Mouse (Mus musculus): ENCODE measurements around the gene Antxrl. TPM values are rescaled to one million over a fixed set of nuclear protein-coding genes. Genes with fewer than 3 reads are reported as not detected.
A peak's percentile ranks its signal among the peaks of the same experiment; 100 is the strongest.

The Antxrl gene
- polyA plus RNA-seq, 1 experiment from 2014 or later, result not detected

DNA sequence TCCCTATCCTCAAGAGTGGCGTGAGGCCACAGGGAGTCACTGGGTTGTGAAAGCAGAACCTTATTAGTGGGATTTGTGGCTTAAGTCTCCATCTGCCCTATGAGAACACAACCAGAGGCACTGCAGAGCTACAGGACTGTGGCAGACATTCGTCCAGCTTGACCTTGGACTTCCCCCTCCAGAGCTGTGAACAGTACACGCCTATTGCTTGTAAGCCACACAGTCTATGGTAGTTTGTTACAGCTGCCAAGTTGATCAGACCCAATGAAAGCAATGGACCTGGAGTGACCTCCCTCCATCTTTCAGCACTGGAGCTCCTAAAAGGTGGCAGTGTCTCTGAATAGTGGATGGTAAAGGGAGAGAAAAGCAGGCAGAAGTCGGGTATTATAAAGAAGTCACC is 25.8 kb downstream of the Antxrl start:
- WGBS, result 75% methylated on average over 4 of the region's 4 CpGs

DNA sequence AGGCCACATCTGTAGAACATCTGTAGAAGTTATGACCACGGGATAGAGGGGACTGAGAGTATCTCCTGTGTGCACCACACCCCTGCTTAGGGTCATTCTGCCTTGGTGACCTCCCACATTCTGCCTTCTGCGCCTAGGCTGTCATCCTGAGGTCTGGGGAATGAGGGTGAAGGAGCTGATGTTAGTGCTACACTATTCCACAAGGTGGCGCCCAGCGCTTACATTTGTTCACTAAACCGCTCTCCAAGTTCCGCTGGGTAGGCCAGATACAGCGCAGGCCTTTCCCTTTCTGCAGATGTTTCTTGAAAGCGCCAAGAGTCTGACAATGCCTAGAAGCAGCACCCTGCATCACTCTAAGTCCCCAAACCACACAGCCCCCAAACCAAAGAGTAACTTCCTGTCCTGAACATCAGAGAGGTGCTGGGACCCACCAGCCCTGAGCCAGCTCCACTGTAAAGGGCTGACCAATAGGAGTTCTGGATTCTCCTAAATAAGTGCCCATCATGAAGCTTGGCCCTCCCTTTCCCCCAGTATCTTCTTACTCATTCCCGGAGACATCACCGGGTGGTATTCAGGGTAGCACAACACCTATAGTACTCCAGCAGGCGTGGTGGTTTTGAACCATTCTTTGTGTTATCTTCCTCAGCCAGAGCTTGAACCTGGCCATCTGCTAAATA is 28.0 kb downstream of the Antxrl start:
- H3K27ac ChIP-seq, result no peak overlapping the region
- no peaks in the 10 kb centered on the region for H3K9me3 ChIP-seq
- 0 out of 2 replicates have a peak overlapping the region, but pooled peaks have one; percentile 8 for H3K4me2 ChIP-seq
- H3K4me3 ChIP-seq (replicated peaks), result no peak overlapping the region
- H3K9ac ChIP-seq, result no peak overlapping the region
- H3K4me1 ChIP-seq, result 0 out of 2 replicates have a peak, but pooled peaks cover 3% of the 10 kb centered on the region
- H3K27me3 ChIP-seq, result 0 out of 2 replicates have a peak, but pooled peaks cover 6% of the 10 kb centered on the region
- peak; percentile 87 for ATAC-seq (ENCODE audit: low FRiP score)
- 11% methylated on average over 11 of the region's 11 CpGs for WGBS
- no peaks in the 10 kb centered on the region for H3K36me3 ChIP-seq (replicated peaks)

More for the DNA sequence above, 25.8 kb downstream of the Antxrl start:
- H3K9ac ChIP-seq, result no peak overlapping the region
- no peak overlapping the region for H3K4me2 ChIP-seq
- no peak overlapping the region for H3K4me3 ChIP-seq (replicated peaks)
- 0 out of 2 replicates have a peak, but pooled peaks cover 3% of the 10 kb centered on the region for H3K4me1 ChIP-seq
- H3K27ac ChIP-seq, result no peak overlapping the region
- H3K27me3 ChIP-seq, result 0 out of 2 replicates have a peak, but pooled peaks cover 3% of the 10 kb centered on the region
- H3K9me3 ChIP-seq, result no peaks in the 10 kb centered on the region
- H3K36me3 ChIP-seq (replicated peaks), result no peaks in the 10 kb centered on the region
- no peak for ATAC-seq (ENCODE audit: low FRiP score)

DNA sequence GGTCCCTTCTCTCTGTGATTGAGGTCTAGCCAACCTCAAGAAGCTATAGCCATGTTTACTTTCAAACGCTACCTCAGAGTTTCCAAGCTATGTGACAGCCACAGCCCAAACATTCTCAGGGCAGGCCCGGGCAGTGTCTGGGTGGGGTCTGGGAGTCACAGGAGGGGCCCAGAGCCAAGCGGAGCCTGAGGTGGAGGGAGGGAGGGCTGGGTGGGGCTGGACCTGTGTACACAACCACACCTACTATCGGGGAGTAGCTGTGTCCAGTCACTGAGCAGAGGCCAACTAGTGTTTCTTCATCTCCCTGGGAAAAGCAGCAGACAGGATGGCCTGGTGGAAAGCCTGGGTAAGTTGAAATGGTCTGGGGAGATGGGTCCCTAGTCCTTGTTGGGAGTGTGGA is 33.2 kb downstream of the Antxrl start, which contains the start of gene Anxa8:
Gene Anxa8 (plus strand): TSS at position 251 of the 400 bp plus-strand sequence.
- H3K4me1 ChIP-seq, result no peaks in the 10 kb centered on the region
- no peak for ATAC-seq (ENCODE audit: low FRiP score)

DNA sequence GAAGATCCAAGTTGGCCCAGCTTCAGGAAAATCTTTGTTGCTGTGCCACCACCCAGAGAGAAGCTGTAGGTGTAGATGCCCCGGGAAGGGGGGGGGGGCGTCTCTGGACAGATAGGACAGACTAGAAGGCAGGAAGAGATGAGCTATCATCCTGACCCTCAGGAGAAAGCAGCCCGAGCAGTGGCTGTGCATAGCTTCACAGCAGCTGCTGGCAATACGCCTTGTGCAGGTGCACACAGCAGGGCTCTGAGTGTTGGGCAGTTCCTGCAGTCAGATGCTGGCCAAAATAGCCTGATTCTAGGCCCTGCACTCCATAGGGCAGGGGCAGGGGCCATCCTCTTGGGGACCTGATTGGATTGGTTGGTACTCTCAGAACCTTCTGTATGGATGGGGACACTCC is 34.3 kb downstream of the Antxrl start:
- Histone ChIP-seq H3K27ac (no peak overlapping the region), H3K4me1 (no peaks in the 10 kb centered on the region), H3K4me2 (no peak overlapping the region), H3K27me3 (0 out of 2 replicates have a peak, but pooled peaks cover 3% of the 10 kb centered on the region), H3K36me3 (replicated peaks) (no peaks in the 10 kb centered on the region), H3K9ac (no peak overlapping the region), H3K9me3 (no peaks in the 10 kb centered on the region), H3K4me3 (replicated peaks) (no peak overlapping the region)
- WGBS, result 79% methylated on average over 3 of the region's 4 CpGs
- ATAC-seq (ENCODE audit: low FRiP score), result no peak

More for the DNA sequence above, 33.2 kb downstream of the Antxrl start, which contains the start of gene Anxa8:
- WGBS, result 76% methylated on average over 4 of the region's 4 CpGs
- Histone ChIP-seq H3K4me3 (replicated peaks) (no peak within 1 kb of the TSS), H3K27me3 (0 out of 2 replicates have a peak, but pooled peaks cover 6% of the 10 kb centered on the region), H3K9me3 (no peaks in the 10 kb centered on the region), H3K9ac (no peak within 1 kb of the TSS), H3K4me2 (no peak within 1 kb of the TSS), H3K36me3 (replicated peaks) (no peaks in the 10 kb centered on the region), H3K27ac (no peak within 1 kb of the TSS)

DNA sequence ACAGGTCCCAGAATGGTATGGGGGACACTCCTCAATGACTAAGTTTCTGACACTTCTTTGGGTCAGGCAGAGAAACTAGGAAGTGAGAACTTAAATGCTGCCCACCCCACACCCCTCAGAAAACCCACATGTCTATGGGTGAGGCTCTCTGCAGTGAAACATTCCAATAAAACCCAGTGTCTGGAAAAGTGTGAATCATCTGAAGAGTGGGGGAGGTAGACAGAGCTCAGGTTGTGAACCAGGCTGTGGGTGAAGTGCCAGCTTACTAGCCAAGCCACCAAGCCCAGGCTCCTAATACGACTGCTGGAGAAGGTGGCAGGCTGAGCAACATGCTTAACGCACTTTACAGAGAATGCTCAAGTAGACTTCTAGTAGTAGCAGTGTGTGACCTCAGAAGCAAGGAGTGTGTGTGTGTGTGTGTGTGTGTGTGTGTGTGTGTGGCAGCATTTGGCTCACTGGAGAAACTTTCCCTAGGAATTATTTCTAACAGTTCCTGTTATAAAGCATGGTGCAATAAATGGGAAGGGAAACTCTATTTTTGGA is 35.4 kb downstream of the Antxrl start:
- Histone ChIP-seq H3K36me3 (replicated peaks) (no peaks in the 10 kb centered on the region), H3K4me3 (replicated peaks) (no peak overlapping the region), H3K4me1 (no peaks in the 10 kb centered on the region), H3K9ac (no peak overlapping the region), H3K27ac (no peak overlapping the region), H3K27me3 (0 out of 2 replicates have a peak, but pooled peaks cover 3% of the 10 kb centered on the region), H3K4me2 (no peak overlapping the region), H3K9me3 (no peaks in the 10 kb centered on the region)
- 78% methylated on average over 2 of the region's 2 CpGs for WGBS
- no peak for ATAC-seq (ENCODE audit: low FRiP score)

DNA sequence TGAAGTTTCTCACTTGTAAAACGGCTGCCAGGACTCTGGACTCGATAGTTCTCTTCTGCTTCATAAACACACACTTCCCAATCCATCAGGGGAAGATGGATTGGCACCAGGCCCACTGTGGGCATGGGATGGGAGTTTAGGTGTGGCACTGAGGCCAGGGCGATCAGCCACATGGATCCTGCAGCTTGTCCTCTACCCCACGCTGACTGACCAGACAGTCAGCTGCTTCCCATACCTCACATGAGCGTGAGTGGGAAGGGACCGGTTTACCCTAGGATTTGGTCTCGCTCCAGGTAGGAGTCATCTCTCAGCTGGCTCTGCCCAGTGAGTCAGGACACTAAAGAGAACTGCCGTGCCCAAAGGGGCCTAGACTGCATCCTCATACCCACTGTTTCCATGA is 37.3 kb downstream of the Antxrl start:
- H3K4me1 ChIP-seq, result no peaks in the 10 kb centered on the region
- no peak overlapping the region for H3K9ac ChIP-seq
- no peak overlapping the region for H3K4me3 ChIP-seq (replicated peaks)
- WGBS, result 90% methylated on average over 8 of the region's 8 CpGs
- no peak overlapping the region for H3K4me2 ChIP-seq
- no peak for ATAC-seq (ENCODE audit: low FRiP score)
- H3K9me3 ChIP-seq, result no peaks in the 10 kb centered on the region
- H3K27me3 ChIP-seq, result no peaks in the 10 kb centered on the region
- no peaks in the 10 kb centered on the region for H3K36me3 ChIP-seq (replicated peaks)
- H3K27ac ChIP-seq, result no peak overlapping the region

DNA sequence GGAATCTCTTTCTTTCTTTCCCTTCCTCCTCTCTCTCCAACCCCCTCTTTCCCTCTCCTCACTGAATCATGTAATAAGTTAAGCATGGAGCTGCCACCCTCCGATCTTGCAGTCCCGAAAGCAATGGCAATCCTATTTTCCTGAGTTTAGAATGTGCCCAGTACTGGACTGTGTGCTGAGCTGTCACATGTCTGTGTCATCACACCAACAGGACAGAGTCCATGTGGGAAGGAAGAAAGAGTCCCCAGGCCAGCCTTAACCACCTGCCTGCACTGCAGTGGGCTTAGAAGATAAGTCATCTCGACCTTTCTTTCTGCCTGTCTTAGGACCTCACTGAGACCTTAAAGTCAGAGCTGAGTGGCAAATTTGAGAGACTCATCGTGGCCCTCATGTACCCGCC is 39.0 kb downstream of the Antxrl start:
- Histone ChIP-seq H3K9me3 (no peaks in the 10 kb centered on the region), H3K27me3 (no peaks in the 10 kb centered on the region), H3K4me2 (no peak overlapping the region), H3K27ac (no peak overlapping the region), H3K36me3 (replicated peaks) (no peaks in the 10 kb centered on the region), H3K9ac (no peak overlapping the region), H3K4me3 (replicated peaks) (no peak overlapping the region), H3K4me1 (no peaks in the 10 kb centered on the region)
- no peak for ATAC-seq (ENCODE audit: low FRiP score)
- WGBS, result 88% methylated on average over 5 of the region's 5 CpGs

DNA sequence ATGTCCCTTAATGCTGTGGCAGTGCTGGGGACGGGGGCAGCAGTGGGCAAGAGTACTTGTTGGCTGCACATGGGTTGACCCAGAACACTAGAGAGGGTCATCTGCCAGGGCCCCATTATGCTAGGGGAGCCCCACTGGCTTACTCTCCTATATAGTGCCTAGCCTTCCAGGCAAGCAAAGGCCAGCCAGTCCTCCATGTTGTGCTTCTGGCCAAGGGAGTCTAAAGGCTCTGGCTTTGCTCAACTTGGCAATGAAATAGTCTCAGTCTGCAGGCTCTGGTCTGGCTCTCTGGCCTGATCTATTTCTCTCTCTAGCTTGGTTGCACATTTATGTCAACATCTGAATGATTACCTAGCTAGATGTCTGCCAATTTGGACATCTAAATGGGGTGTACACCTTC is 40.3 kb downstream of the Antxrl start:
- 80% methylated on average over 1 of the region's 1 CpGs for WGBS
- Histone ChIP-seq H3K4me1 (no peaks in the 10 kb centered on the region), H3K27ac (no peak overlapping the region), H3K36me3 (replicated peaks) (no peaks in the 10 kb centered on the region), H3K9me3 (no peaks in the 10 kb centered on the region), H3K4me3 (replicated peaks) (no peak overlapping the region), H3K9ac (no peak overlapping the region), H3K27me3 (no peaks in the 10 kb centered on the region), H3K4me2 (no peak overlapping the region)
- no peak for ATAC-seq (ENCODE audit: low FRiP score)

DNA sequence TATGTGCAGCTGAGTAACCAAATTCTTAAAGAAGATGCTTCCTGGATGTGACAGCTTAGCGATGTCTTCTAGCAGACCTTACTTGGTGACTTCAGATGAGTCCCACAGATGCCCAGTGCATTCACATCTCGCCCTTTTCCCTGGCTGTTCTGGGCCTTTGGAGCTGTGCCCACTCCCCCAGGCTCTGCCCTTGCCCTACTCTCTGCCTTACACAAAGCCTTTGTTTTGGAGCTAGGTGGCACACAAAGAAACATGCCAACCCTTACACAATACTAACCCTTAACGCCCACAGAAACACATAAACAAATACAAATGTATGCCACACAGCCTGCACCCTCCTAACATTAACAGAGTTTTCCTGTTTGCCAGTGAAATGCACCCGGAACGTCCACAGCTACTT is 43.7 kb downstream of the Antxrl start:
- WGBS, result 75% methylated on average over 5 of the region's 5 CpGs
- no peak overlapping the region for H3K9ac ChIP-seq
- no peaks in the 10 kb centered on the region for H3K36me3 ChIP-seq (replicated peaks)
- no peak overlapping the region for H3K27ac ChIP-seq
- no peaks in the 10 kb centered on the region for H3K9me3 ChIP-seq
- ATAC-seq (ENCODE audit: low FRiP score), result no peak
- no peak overlapping the region for H3K4me2 ChIP-seq
- no peak overlapping the region for H3K4me3 ChIP-seq (replicated peaks)
- no peaks in the 10 kb centered on the region for H3K27me3 ChIP-seq
- no peaks in the 10 kb centered on the region for H3K4me1 ChIP-seq

DNA sequence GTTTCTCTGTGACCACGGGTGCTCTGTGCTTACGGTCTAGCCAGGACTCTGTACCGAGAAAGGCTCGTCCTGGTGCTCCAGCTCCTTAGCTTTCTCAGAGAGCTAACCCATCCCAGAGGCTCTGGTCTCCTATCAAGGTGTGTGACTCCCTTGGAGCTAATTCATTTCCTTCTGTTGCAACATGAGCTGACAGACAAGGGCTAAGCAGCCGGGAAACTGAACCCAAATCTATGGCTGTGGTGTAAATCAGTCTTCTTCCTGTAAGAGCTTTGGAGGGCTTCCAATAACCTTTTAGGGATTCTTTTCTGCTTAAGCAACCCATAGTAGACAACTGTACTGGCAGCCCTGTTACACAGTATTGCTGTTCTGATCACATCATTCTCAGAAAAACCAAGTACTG is 50.1 kb downstream of the Antxrl start, which contains the start of gene A630023A22Rik:
Gene A630023A22Rik (minus strand): TSS at position 154 of the 400 bp plus-strand sequence.
- no peak within 1 kb of the TSS for H3K9ac ChIP-seq
- H3K4me2 ChIP-seq, result no peak within 1 kb of the TSS
- WGBS, result 88% methylated on average over 5 of the region's 5 CpGs
- no peak within 1 kb of the TSS for H3K27ac ChIP-seq
- no peaks in the 10 kb centered on the region for H3K9me3 ChIP-seq
- H3K27me3 ChIP-seq, result no peaks in the 10 kb centered on the region
- no peaks in the 10 kb centered on the region for H3K4me1 ChIP-seq
- H3K36me3 ChIP-seq (replicated peaks), result no peaks in the 10 kb centered on the region
- H3K4me3 ChIP-seq (replicated peaks), result no peak within 1 kb of the TSS
- ATAC-seq (ENCODE audit: low FRiP score), result no peak

DNA sequence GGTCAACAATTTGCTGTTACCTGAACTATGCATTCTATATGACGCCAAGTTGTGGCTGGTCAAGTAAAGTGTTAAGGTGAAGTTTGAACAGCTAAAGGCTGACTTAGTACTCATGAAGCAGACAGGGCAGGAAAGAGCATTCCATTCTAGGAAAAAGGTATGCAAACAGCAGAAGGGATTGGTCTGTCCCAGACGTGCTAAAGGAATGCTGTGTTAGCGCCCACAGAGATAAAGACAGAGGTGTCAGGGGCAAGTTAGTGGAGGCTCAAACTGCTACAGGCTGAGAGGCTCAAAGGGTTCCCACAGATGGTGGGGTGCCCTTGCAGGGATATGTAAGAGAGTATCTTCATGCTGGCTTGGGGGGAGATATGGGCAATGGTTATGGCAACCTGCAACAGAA is 51.3 kb downstream of the Antxrl start:
- Histone ChIP-seq H3K9ac (no peak overlapping the region), H3K27me3 (no peaks in the 10 kb centered on the region), H3K36me3 (replicated peaks) (no peaks in the 10 kb centered on the region), H3K4me1 (no peaks in the 10 kb centered on the region), H3K9me3 (no peaks in the 10 kb centered on the region), H3K4me3 (replicated peaks) (no peak overlapping the region), H3K4me2 (no peak overlapping the region), H3K27ac (no peak overlapping the region)
- ATAC-seq (ENCODE audit: low FRiP score), result no peak
- 78% methylated on average over 3 of the region's 3 CpGs for WGBS

DNA sequence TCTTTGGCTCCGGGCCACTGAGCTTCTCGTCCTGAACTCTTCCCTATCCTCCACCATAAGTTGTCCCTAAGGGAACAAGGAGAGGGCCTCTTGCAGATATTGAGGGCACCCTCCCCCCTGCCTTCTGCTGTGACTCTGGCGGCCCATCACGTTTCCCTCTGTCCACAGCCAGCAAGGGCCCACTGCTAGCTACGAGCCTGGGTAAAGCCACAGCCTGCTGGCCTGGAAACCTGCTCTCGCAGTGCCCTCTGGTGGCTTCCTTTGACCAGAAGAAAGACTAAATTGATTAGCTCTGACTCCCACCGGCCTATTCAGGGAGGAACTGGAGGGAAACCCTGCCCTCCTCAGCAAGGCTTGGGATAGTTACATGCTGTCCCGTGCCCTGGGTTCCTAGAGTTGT is 52.4 kb downstream of the Antxrl start:
- WGBS, result 29% methylated on average over 8 of the region's 8 CpGs
- Histone ChIP-seq H3K9me3 (no peaks in the 10 kb centered on the region), H3K27me3 (no peaks in the 10 kb centered on the region), H3K27ac (no peak overlapping the region), H3K4me2 (no peak overlapping the region), H3K9ac (no peak overlapping the region), H3K36me3 (replicated peaks) (no peaks in the 10 kb centered on the region), H3K4me1 (no peaks in the 10 kb centered on the region), H3K4me3 (replicated peaks) (no peak overlapping the region)
- no peak for ATAC-seq (ENCODE audit: low FRiP score)

All from forebrain, embryonic 12.5 days (tissue).